Comparison of ENCODE assay signal across 8 mouse cellular contexts in genomic region chr11:100770646-100771408, GRCm38 (mm10). TPM values are rescaled to one million over a fixed set of nuclear protein-coding genes. Genes with fewer than 3 reads are reported as not detected.
DNase-seq lines count a peak whose midpoint lies in the region; ATAC-seq and TF ChIP-seq lines count a peak whose summit lies in the region.

Gene Ghdc, minus strand, starts transcription at chr11:100770957.

- H3K9me3 ChIP-seq in forebrain, postnatal 0 days (ENCODE audit: low read length): no peaks in the 10 kb centered on the region

- peak; percentile 62 for DNase-seq in MEL-GATA-1-ER (ENCODE audit: extremely low read depth, low read depth)
- DNase-seq in cerebellum, adult 8-10 months: peak; percentile 56
- DNase-seq in forebrain, postnatal 0 days: peak; percentile 64
- peak; percentile 52 to 77 for DNase-seq in layer of hippocampus, postnatal 14 days (ENCODE audit: low spot score in 2 of 2)
- DNase-seq in lung, postnatal 36 days: peak; percentile 96
- DNase-seq in retina, postnatal 1 day: peak; percentile 71
- DNase-seq in thymus, postnatal 4 days: peak; percentile 87

- H3K27ac ChIP-seq in forebrain, postnatal 0 days (ENCODE audit: low read depth, low read length): no peak within 1 kb of the TSS

- no peak for TF ChIP-seq CTCF in forebrain, postnatal 0 days (IDR thresholded peaks at IDR 0.05; ENCODE audit: low read depth)

- peak; percentile 77 for ATAC-seq in forebrain, postnatal 0 days
- peak; percentile 83 to 84 for ATAC-seq in hematopoietic stem cell, adult 5-6 weeks (replicated peaks in 1 of 2; ENCODE audit: insufficient read depth in 1 of 2, low FRiP score in 2 of 2, low TSS enrichment in 1 of 2, low read depth in 1 of 2, poor library complexity in 2 of 2, severe bottlenecking in 2 of 2)

- H3K9ac ChIP-seq in forebrain, postnatal 0 days: 0 out of 2 replicates have a peak within 1 kb of the TSS, but pooled peaks have one; percentile 19

- peak within 1 kb of the TSS; percentile 40 for H3K4me3 ChIP-seq in forebrain, postnatal 0 days (ENCODE audit: low read depth, low read length)

- no peaks in the 10 kb centered on the region for H3K27me3 ChIP-seq in forebrain, postnatal 0 days (ENCODE audit: insufficient read depth, low read length)

- H3K36me3 ChIP-seq in forebrain, postnatal 0 days (ENCODE audit: insufficient read depth): no peaks in the 10 kb centered on the region

- peak within 1 kb of the TSS; percentile 44 for H3K4me2 ChIP-seq in forebrain, postnatal 0 days (ENCODE audit: low read depth)

- H3K4me1 ChIP-seq in forebrain, postnatal 0 days (ENCODE audit: insufficient read depth): 0 out of 2 replicates have a peak, but pooled peaks cover 3% of the 10 kb centered on the region

- WGBS in forebrain, postnatal 0 days: 20% methylated on average over 17 of the region's 17 CpGs

RNA-seq across cellular contexts. Expression of gene Ghdc, which starts in this region (rescaled TPM):
- total RNA-seq in forebrain, postnatal 0 days (2014; rRNA removed): 6.1 and 7.3 TPM in 2 replicates
- polyA plus RNA-seq in forebrain, postnatal 0 days (2015; fragmentation: Nextera tagmentation; extraction: Ambion mirVana): 1.8 and 4.4 TPM in 2 replicates
- total RNA-seq in hematopoietic stem cell, adult 5-6 weeks (2017): 2.4 and 3.3 TPM in 2 replicates
- 1 to 10 TPM; 7.0 to 8.7 TPM for total RNA-seq in layer of hippocampus, postnatal 14 days (2021)
